Mouse (Mus musculus) layer of hippocampus, adult 8-10 months (tissue): Measurements from ENCODE around the gene Aifm2. TPM values are rescaled to one million over a fixed set of nuclear protein-coding genes. Genes with fewer than 3 reads are reported as not detected.

Experiments used
- DNase-seq, 2 experiments: peaks; one replicate each; pipeline ENCODE4 v3.0.0; 2022; ENCODE audit warnings: low spot score in 2 of 2
- total RNA-seq, 4 experiments: library from RNA; stranded (reverse); gene quantifications; 2 replicates each; pipeline ENCODE4 v1.2.4; 2022

Aifm2 gene
- total RNA-seq, 4 experiments from 2014 or later, result 9.4 to 11.2 (median 9.4) TPM

DNA sequence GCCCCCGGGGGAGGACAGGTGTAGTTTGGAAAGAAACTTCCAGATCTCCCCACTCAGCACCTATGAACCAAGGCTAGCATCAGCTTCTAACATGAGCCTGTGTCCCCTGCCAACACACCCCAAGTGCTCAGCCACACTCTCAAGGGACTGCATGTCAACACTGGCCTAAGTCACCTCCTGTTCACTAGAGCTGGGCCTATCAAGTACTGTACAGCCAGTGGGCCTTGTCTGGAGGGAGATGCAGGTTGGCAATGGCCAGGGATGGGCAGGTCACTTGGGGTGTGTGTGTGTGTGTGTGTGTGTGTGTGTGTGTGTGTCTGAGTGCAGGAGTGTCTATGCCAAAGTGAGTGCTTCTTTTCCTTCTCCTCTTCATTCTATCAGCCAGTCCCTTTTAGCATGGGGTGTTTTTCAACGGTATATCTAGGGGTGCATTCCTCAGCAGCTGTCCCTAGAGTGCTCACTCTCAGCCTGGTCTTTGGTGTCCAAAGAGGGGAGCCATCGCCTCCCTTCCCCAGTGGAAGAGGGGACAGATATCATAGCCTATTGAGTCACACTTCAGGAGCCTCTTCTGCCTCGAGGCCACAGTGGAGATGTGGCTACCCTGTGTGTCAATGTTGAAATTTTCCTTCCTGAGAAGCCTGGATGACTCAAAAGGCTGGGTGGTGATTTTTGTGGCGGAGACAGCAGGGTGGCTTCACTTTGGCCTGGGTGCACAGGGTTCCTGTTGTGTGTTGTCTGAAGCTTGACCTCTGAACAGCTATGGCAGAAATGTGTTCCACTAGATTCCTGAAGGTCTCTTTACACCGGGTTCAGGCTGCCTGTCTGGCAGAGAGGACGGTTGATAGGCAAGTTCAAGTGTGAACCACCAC is 1.2 kb downstream of the Aifm2 start:
- no peak for DNase-seq

DNA sequence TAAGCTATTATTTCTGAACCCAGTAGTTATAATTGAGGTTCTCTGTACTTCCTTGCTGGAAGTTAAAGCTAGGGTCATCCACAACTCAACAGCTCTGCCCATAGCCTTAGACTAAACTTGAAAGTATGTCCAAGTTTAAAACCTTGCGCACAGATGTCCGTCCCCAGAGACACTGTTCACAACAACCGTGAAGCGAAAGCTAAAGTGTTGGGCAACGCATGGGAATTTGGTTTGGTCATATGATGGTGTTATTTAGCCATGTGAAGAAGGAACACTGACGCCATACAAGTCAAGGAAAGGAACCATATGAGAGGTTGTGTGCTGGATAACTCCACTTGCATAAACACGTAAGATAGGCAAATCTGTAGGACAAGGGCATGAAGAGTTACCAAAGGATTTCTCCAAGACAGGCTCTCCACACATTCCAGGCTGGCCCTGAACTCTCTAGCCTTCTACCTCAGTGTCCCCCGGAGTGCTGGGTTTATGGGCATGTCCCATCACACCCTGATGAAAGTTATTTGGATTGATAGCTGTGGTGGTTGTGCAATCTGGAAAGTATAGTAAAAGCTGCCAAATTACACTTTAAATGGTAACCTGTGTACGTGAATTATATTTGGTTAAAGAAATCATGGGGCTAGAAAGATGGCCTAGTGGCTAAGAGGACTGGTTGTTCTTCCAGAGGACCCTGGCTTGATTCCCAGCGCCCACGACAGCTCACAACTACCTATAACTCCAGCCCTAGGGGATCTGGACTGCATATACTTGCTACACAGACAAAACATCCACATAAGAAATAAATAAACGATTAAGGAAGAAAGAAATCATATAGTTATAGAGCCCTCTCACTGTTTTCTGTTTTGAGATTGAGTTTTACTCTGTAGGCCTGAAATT is 2.6 kb downstream of the Aifm2 start:
- DNase-seq, result no peak

DNA sequence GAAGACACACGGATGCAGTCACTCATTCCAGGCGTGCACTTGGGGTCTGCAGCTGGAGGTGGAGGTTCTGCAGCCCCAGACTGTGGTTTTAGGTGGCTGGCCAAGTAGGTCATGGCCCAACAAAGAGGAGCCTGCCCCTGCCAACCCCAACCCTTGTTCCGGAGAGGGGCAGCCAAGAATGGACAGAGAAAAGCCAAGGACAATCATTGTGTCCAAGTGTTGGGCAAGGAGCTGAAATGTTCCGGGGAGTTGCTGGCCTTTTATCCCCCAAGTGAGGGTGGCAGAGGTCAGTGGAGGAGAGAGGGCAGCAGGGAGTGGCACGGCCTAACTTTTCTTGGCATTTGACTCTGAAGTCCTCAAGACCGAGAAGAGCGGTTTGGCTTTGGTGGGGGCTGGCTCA is 5.3 kb downstream of the Aifm2 start:
- no peak for DNase-seq

DNA sequence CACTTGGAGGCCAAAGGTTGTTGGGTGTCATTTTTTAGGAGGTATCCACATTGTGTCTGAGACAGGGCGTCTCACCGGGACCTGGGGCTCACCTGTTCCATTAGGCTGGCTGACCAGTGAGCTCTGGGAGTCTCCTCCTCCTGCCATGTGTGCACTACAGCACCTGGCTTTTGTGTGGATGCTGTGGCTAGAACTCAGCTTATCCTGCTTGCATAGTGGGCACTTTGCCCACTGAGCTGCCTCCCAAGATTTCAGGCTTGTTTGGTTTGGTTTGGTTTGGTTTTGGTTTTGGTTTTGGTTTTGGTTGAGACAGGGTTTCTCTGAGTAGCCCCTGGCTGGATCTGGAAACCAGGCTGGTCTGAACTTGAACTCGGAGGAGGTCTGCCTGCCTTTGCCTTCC is 7.2 kb downstream of the Aifm2 start:
- no peak for DNase-seq

DNA sequence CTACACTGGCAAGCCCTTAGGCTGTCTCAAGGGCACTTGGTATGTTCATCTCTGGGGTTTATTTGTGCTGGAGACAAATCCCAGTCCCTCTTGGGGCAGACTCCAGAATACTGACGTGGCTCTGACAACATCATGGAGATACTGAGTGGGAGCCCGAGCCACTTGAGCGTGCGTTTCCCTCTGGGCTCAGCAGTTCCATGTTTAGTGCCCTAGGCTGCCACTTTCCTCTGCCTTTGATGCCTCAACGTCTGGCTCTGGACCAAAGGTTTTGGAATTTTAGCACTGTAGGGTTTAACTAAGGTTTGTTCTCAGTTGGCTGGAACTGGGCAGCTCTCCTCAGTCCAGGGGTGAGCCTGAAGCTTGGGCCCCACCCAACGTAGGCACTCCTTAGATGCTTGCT is 8.2 kb downstream of the Aifm2 start:
- no peak for DNase-seq

DNA sequence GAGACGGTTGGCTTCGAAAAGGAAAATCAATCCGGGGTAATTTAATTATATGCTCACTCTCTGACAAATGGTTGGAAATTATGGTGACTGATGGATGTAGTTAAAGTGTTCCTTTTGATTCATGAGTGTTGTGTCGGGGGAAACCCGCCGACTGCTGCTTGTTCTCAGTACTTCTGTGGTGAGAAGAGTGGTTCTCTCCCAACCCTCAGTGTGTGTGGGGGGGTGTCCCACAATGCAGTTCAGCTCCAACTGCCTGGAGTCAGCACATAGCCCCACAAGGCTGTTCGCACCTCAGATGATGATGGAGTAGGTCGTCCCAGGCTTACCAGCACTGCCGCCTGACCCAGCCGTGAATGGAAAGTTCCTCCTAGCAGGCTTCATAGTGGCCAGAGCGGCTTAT is 14.1 kb downstream of the Aifm2 start:
- DNase-seq, result peak; percentile 29

DNA sequence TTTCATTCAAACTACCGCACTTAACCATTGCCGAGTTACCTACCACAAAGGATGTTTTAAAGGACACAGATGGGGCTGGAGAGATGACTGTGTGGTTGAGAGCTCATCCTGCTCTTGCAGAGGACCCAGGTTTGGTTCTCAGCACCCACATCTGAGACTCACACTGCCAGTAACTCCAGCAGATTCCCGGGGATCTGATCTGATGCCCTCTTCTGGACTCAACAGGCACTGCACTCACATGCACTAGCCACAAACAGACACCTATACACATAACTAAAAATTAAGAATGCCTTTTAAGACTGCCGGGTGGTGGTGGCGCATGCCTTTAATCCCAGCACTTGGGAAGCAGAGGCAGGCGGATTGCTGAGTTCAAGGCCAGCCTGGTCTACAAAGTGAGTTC is 15.1 kb downstream of the Aifm2 start:
- no peak for DNase-seq

DNA sequence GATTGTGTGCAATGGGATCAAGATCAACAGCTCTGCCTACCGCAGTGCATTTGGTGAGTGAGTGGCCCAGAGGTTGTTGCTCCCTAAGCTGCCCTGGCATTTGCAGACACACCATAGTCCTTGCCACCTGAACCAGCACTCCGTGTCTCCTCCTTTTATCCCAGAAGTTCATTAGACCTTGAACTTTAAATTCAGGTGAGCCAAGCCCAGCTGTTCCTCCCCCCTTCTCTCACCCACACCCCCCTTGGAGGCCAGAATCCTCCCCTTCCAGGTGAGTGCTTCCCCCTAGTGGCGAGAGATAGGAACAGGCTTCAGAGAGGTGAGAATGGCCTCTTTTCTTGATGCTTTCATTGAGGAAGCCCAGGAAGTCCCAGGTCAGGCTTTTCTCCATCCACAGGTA is 19.3 kb downstream of the Aifm2 start:
- no peak for DNase-seq

DNA sequence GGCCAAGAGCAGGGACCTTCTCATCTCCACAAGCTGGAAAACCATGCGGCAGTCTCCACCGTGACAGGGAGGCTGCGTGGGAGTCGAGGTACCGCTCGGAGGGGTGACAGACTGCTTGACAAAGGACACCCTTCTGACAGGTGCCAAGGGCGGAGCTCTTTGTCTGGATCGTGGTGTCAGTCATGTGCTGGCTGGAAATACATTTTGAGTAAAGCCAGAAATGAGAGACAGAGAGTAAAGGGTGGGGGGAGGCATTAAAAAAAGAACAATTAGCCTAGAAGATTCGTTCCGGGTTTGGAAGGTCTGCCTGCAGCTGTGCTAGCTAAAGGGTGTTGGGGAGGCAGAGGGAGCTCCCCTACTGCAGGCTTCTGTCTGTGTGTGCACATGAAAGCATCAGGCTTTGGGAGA is 21.6 kb downstream of the Aifm2 start:
- DNase-seq, result no peak

DNA sequence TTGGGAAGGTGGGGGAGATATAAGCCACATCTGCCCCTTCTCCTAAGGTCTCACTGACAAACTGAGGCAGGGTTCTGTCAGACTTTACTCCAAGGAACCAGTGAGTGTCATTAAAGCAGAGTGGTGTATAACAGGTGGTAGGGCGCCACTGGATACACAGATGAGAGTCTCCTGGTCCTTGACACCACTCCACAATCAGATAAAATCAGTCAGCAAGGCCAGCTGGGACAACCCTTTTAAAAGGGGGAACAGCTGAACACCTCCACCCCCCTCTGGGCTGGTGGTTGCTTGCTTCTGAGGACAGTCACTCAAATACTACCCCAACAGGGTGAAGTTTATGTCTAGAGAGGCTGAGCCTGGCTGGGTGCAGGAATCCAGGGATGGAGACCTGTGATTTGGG is 22.5 kb downstream of the Aifm2 start:
- DNase-seq, result no peak

DNA sequence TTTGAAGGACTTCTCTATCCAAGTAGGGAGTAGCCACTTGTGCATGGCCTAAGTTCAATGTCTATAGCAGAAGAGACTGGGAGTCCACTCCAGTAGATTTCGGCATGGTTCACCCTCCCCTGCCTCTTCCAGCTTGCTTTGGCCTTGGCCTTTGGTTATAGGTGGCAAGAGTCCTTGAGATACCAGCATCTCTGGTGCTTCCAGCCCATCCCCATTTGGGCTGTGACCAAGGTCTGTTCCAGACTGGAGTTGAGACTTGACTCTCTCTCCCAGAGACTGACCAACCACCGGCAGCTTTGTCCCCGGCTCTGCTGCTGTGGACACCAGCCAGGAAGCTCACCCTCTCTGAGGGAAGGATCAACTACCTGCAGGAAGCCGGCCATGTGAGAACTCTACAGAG is 23.1 kb downstream of the Aifm2 start:
- no peak for DNase-seq

DNA sequence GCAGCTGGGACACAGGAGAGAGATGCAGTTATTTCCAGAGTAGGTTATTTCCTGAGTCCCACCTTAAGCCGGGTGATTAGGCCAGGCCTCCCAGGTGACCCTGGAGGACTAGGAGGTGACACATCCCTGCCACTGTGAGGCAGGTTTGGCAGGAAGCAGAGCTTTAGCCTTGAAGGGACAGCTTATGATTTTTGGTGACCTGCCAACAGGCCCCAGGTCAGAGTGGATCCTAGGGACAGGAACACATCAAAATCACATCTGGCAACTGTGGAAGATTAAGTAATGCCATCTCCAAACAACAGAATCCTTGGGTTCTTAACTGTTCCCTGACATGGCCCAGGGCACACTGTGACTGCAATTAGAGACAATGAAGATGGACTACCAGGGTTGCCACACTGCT is 26.2 kb downstream of the Aifm2 start:
- no peak for DNase-seq

DNA sequence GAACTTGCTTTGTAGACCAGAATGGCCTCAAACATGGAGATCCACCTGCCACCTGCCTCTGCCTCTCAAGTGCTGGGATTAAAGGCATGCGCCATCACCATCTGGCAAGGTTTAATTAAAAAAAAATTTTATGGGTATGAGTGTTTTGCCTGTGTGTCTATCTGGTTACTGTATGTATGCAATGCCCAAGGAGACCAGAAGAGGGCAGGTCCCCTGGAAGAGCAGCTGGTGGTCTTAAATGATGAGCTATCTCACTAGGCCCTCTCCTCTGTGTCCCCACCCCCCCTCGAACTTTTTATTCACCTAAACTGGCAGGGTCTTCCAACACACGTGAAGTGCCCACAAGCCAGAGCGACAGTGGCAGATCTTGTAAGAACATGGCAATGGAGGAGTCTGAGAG is 26.8 kb downstream of the Aifm2 start:
- DNase-seq, result no peak

DNA sequence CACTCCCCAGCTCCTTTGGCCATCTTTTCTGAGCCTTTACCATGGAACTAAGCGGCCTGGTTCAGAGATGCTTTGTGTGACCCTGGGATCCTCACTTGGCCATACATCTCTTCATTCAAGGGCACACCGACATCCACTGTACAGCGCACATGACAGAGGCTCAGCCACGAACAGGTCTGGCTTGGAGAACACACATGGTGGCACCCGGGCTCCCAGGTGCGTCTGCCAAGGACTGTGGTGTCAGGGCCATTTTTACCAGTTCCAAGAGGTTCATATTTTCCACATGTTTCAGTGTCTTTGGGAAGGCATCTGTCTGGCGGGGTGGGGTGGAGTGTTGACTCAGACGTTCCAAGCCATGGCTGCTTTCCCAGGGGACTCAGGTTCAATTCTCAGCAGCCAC is 27.3 kb downstream of the Aifm2 start:
- DNase-seq, result no peak

DNA sequence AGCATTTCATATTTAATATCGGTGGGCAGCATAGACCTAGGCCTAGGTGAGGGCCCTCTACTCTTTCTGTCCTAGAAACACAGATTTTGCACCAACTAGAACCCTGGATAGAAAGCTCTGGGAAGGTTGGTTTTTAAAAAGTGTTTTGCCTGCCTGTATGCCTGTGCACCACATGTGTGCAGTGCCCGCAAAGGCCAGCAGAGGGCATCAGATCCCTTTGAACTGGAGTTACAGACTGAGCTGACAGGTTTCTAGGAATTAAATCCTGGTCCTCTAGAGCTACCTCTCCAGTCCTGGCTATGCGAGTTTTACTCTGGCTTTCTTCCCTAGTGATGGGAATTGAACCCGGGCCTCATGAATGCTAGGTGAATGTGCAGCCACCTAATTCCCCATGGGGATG is 30.1 kb downstream of the Aifm2 start:
- no peak for DNase-seq

DNA sequence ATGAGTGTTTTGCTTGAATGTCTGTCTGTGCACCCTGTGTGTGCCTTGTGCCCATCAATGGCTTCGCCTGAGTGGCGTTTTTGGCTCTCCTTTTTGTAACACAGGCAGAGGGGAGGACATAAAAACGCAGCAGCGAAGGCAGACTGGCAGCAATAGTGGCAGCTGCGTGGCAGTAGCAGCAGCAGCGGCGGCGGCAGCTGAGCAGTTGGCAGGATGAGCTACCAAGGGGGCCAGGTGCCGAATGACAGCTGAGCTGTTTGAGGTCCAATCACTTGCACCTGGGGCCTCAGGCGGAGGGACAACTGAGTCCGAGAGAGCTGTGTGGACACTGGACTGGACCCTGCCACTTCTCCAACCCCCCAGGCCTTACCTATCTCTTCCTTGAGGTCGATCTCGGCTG is 32.2 kb downstream of the Aifm2 start:
- no peak for DNase-seq

DNA sequence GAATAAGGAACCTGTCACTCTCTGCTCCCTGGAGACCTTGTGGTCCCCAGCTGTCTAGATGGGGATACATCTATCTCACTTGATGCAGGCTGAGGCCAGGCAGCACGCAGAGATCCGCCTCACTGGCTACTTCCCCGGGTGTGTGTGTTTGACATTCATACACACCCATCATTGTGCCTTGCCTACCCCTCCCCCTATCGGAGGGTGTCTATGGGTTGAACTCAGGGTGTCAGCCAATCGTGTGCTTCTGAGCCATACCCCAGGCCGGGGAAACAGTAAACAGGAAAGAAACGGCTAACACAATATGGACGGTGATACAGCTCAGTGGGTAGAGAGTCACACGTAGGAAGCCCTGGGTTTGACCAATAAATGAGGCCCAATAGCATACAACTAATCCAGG is 35.0 kb downstream of the Aifm2 start:
- no peak for DNase-seq

DNA sequence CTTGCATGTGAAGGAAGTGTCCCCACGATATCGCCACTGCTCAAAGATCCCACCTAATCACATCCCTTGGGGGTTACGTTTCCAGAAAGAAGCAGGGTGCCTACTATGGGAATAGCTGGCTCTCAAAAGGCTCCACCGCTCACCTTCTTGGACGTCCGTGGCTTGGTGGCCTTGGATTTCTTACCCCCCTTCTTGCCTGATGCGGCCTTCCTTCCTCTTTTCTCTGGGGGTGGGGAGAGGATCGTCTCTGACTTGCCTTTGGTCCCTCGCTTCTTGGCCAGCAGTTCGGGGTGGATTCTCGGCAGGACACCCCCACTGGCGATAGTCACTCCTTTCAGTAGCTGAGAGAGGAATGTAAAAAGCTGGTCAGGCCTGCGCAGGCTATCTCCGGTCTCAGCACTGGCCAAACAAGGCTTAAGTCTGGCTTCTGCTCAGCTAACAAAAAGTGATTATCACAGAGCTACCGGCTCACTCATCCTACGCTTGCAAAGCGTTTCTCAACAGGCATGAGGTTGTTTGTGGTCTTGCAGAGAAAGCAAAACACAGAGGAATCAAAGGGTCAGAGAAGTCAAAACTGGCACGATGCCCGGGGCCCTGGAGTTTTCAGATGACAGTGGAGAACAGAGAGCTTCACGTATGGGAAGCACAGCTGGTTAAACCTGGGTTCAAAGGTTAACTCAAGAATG is 36.6 kb downstream of the Aifm2 start:
- DNase-seq, result no peak

DNA sequence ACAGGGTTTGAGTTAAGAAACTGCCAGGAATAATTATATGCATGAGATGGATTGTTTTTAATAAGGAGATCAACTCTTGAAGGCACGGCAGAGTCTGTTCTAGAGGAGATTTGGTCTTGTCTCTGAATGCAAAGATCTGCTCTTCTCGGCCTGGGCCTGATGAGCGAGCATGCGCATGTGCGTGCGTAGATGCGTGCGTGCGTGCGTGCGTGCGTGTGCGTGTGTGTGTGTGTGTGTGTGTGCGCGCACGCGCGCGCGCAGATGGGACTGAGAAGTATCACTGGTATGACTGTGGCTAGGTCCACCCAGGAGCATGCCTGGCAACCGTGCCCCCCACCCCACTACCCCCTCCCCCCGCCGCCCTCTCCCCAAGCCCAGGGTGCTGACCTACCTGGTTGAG is 38.0 kb downstream of the Aifm2 start:
- no peak for DNase-seq

DNA sequence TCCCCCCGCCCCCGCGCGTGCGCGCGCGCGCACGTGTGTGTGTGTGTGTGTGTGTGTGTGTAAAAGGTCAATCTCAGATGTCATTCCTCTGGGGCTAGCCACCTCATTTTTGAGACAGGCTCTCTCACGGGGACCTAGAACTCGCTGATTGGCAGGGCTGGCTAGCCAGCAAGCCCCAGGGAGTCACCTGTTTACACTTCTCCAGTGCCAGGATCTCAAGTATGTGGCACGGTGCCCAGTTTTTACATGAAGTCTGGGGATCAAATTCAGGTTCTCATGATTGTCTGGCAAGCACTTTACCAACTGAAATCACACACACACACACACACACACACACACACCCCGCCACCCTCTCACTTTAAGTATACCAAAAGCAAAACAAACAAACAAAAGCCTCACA is 42.0 kb downstream of the Aifm2 start:
- DNase-seq, result no peak

DNA sequence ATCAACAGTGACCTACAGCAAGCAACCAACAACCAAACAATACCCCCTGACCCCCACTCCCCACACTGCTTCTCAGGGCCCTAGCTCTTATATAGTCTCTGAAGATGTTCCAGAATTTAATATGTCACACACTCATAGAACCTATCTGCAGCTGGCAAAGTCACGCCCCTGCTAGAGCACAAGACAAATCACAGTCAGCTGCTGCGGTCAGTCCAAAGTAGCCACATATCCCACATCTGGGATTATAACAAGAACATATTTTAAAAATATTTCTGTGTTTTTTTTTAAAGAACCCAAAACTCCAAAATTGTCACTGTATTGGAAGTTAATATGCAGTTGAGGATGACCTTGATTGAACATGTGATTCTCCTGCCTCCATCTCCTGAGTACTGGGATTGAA is 43.8 kb downstream of the Aifm2 start:
- no peak for DNase-seq

DNA sequence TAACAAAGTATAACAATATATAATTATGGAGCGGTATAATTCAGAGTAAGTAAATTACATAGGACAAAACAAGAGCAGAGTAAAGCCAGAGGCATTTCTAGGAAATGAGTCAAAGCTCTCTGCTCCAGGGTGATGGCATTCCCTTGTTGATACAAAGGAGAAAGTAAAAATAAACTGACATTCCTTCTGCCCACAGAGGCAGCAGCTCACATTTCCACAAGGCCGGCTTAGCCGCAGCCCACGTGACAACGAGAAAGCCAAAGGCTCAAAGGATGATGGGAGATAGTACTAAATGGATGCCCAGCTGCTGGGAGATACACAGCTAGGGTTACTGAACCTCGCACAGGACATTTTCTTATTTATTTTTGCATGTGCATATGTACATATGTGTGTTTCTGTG is 44.8 kb downstream of the Aifm2 start:
- no peak for DNase-seq
